Comparison of ENCODE assay signal across 8 mouse cellular contexts in genomic region chr6:47942461-47942860, GRCm38 (mm10). TPM values are rescaled to one million over a fixed set of nuclear protein-coding genes. Genes with fewer than 3 reads are reported as not detected.
DNase-seq lines count a peak whose midpoint lies in the region; ATAC-seq and TF ChIP-seq lines count a peak whose summit lies in the region.

No protein-coding gene starts in this region.

- no peak overlapping the region for H3K27ac ChIP-seq in heart, embryonic 13.5 days (replicated peaks)
- H3K27ac ChIP-seq in hindbrain, embryonic 15.5 days (replicated peaks), result no peak overlapping the region
- no peak overlapping the region for H3K27ac ChIP-seq in midbrain, embryonic 11.5 days (ENCODE audit: low read depth, low read length)

- peak overlapping the region; percentile 55 for H3K4me3 ChIP-seq in heart, embryonic 13.5 days
- H3K4me3 ChIP-seq in hindbrain, embryonic 15.5 days, result peak overlapping the region; percentile 38
- H3K4me3 ChIP-seq in midbrain, embryonic 11.5 days (ENCODE audit: low read depth, low read length), result peak overlapping the region; percentile 40

- TF ChIP-seq POLR2A in brain, embryonic 14.5 days (IDR thresholded peaks at IDR 0.05; ENCODE audit: borderline replicate concordance, extremely low read depth, insufficient read depth, insufficient read length, poor library complexity, severe bottlenecking), result no peak

- ATAC-seq in heart, embryonic 13.5 days (ENCODE audit: extremely low read depth, insufficient number of reproducible peaks, low FRiP score, low TSS enrichment), result no peak
- no peak; the same call in 1 of the 2 replicates for ATAC-seq in hindbrain, embryonic 15.5 days (ENCODE audit: low FRiP score, low read depth)
- ATAC-seq in midbrain, embryonic 11.5 days (ENCODE audit: low FRiP score), result peak; percentile 9; the same call in 1 of the 2 replicates

- H3K4me2 ChIP-seq in heart, embryonic 13.5 days, result peak overlapping the region; percentile 90
- H3K4me2 ChIP-seq in hindbrain, embryonic 15.5 days, result peak overlapping the region; percentile 85
- peak overlapping the region; percentile 67 for H3K4me2 ChIP-seq in midbrain, embryonic 11.5 days

- H3K9ac ChIP-seq in heart, embryonic 13.5 days, result peak overlapping the region; percentile 82
- H3K9ac ChIP-seq in hindbrain, embryonic 15.5 days, result peak overlapping the region; percentile 43
- H3K9ac ChIP-seq in midbrain, embryonic 11.5 days (ENCODE audit: low read length), result no peak overlapping the region

- 45% methylated on average over 12 of the region's 12 CpGs for WGBS in heart, embryonic 13.5 days
- 57% methylated on average over 12 of the region's 12 CpGs for WGBS in hindbrain, embryonic 15.5 days
- WGBS in midbrain, embryonic 11.5 days, result 50% methylated on average over 12 of the region's 12 CpGs

- TF ChIP-seq CTCF in brain, embryonic 14.5 days (IDR thresholded peaks at IDR 0.05; ENCODE audit: borderline replicate concordance, extremely low read depth, insufficient read depth, insufficient read length), result no peak

- H3K27me3 ChIP-seq in heart, embryonic 13.5 days (replicated peaks), result peaks cover 19% of the 10 kb centered on the region
- no peaks in the 10 kb centered on the region for H3K27me3 ChIP-seq in hindbrain, embryonic 15.5 days
- H3K27me3 ChIP-seq in midbrain, embryonic 11.5 days (ENCODE audit: control insufficient read depth, insufficient read depth, low read length), result no peaks in the 10 kb centered on the region; the same call in 1 of the 2 replicates

- DNase-seq in heart, postnatal 4 days, result no peak
- DNase-seq in brain, embryonic 14.5 days (ENCODE audit: low read depth), result peak; percentile 6
- DNase-seq in midbrain, embryonic 11.5 days (ENCODE audit: low spot score, missing footprints), result peak; percentile 89
- DNase-seq in urinary bladder, postnatal 4 days (ENCODE audit: low spot score in 2 of 2), result no peak
- no peak for DNase-seq in ovary, postnatal 14 days (ENCODE audit: low spot score)
- DNase-seq in gastrocnemius, adult 8-10 months (ENCODE audit: low spot score in 2 of 2), result no peak

- no peaks in the 10 kb centered on the region for H3K9me3 ChIP-seq in heart, embryonic 13.5 days
- H3K9me3 ChIP-seq in hindbrain, embryonic 15.5 days, result no peaks in the 10 kb centered on the region
- no peaks in the 10 kb centered on the region for H3K9me3 ChIP-seq in midbrain, embryonic 11.5 days (ENCODE audit: control insufficient read depth, low read length)

- peaks cover 15% of the 10 kb centered on the region for H3K36me3 ChIP-seq in heart, embryonic 13.5 days
- 0 out of 2 replicates have a peak, but pooled peaks cover 6% of the 10 kb centered on the region for H3K36me3 ChIP-seq in hindbrain, embryonic 15.5 days
- H3K36me3 ChIP-seq in midbrain, embryonic 11.5 days (ENCODE audit: control insufficient read depth, insufficient read depth, low read length), result no peaks in the 10 kb centered on the region

- H3K4me1 ChIP-seq in heart, embryonic 13.5 days, result peaks cover 12% of the 10 kb centered on the region
- H3K4me1 ChIP-seq in hindbrain, embryonic 15.5 days (replicated peaks), result peaks cover 12% of the 10 kb centered on the region
- H3K4me1 ChIP-seq in midbrain, embryonic 11.5 days (ENCODE audit: control insufficient read depth, insufficient read depth, low read length), result peaks cover 2% of the 10 kb centered on the region; the same call in 1 of the 2 replicates

RNA-seq across cellular contexts. Expression of gene Zfp956, which starts 10.7 kb away (rescaled TPM):
- 2.4 and 2.8 TPM in 2 replicates for polyA plus RNA-seq in heart, embryonic 13.5 days (2015; fragmentation: Nextera tagmentation; extraction: Ambion mirVana)
- 1 to 10 TPM; 1.5 to 2.2 TPM for total RNA-seq in heart, postnatal 4 days (2021)
- polyA plus RNA-seq in brain, embryonic 14.5 days (2012; rRNA removed), result 26.3 and 34.0 TPM in 2 replicates
- polyA plus RNA-seq in hindbrain, embryonic 15.5 days (2015; fragmentation: Nextera tagmentation; extraction: Ambion mirVana), result 19.6 and 23.0 TPM in 2 replicates
- 6.6 and 6.9 TPM in 2 replicates for polyA plus RNA-seq in midbrain, embryonic 11.5 days (2014; fragmentation: Nextera tagmentation; extraction: Ambion mirVana)
- total RNA-seq in gastrocnemius, adult 8-10 months (2022), result 1 to 10 TPM; 6.0 to 9.0 (median 8.1) TPM

RNA-seq across cellular contexts. Expression of gene Zfp212, which starts 22.2 kb away (rescaled TPM):
- 8.9 and 9.2 TPM in 2 replicates for polyA plus RNA-seq in heart, embryonic 13.5 days (2015; fragmentation: Nextera tagmentation; extraction: Ambion mirVana)
- total RNA-seq in heart, postnatal 4 days (2021), result 10 to 100 TPM; 12.1 TPM
- polyA plus RNA-seq in brain, embryonic 14.5 days (2012; rRNA removed), result 19.8 and 22.3 TPM in 2 replicates
- 16.9 TPM in 2 replicates for polyA plus RNA-seq in hindbrain, embryonic 15.5 days (2015; fragmentation: Nextera tagmentation; extraction: Ambion mirVana)
- 12.0 and 13.1 TPM in 2 replicates for polyA plus RNA-seq in midbrain, embryonic 11.5 days (2014; fragmentation: Nextera tagmentation; extraction: Ambion mirVana)
- total RNA-seq in gastrocnemius, adult 8-10 months (2022), result 10 to 100 TPM in 1 of 4 experiments, 1 to 10 TPM in 3; 7.0 to 10.2 (median 9.1) TPM

Comparison
In these comparisons a context has a peak if more than half of its experiments do, and no peak if none do; other contexts are left out.
1. DNase-seq: peak in brain, embryonic 14.5 days (single experiment) and midbrain, embryonic 11.5 days (single experiment); none in heart, postnatal 4 days (single experiment), urinary bladder, postnatal 4 days (0 of 2), ovary, postnatal 14 days (single experiment) and gastrocnemius, adult 8-10 months (0 of 2).
2. Peak in every context shown above with its lines, with median percentiles within 50 percentile points of each other: H3K4me2 ChIP-seq and H3K4me3 ChIP-seq.